Mouse (Mus musculus): ENCODE measurements at regions not wholly inside any gene's neighbourhood (a gene's known extent, or its start where the extent isn't known, plus 50 kb on each side); places are given as distances from the start of the nearest gene placed in this dataset.
A peak's percentile ranks its signal among the peaks of the same experiment; 100 is the strongest.

GRCm38 (mm10) chr3:140091900-140092299 lies 886.4 kb downstream of the Stpg2 start:
- dilution Hi-C loops (cut with MboI; ENCODE audit: extremely low pct_ligation_motif_present, extremely low pct_unique_long_range_greater_than_20kb, low sequenced_read_pairs) (no loop called here), in situ Hi-C loops (cut with MboI; ENCODE audit: low pct_ligation_motif_present, low pct_unique_long_range_greater_than_20kb, low sequenced_read_pairs) (loop anchor here (10.0 kb wide), 1 partner anchor 137 kb away; no protein-coding TSS in a partner anchor)
- Histone ChIP-seq H3K4me3 (replicated peaks in 1 of 3; ENCODE audit: low read depth in 2 of 3, low read length in 2 of 3, poor library complexity in 1 of 3) (peak overlapping the region; percentile 5 to 70 (median 11)), H3K27me3 (replicated peaks) (no peaks in the 10 kb centered on the region), H3K27ac (ENCODE audit: insufficient read depth, low read depth) (peak overlapping the region; percentile 84), H3K4me1 (ENCODE audit: control insufficient read depth in 1 of 2, insufficient read depth in 2 of 2) (peaks cover 9 to 61% of the 10 kb centered on the region in 2 experiments), H3K9me3 (replicated peaks; ENCODE audit: low read length) (no peaks in the 10 kb centered on the region), H3K36me3 (replicated peaks in 1 of 2; ENCODE audit: control insufficient read depth in 1 of 2, insufficient read depth in 1 of 2, low read length in 1 of 2) (peaks cover 15 to 25% of the 10 kb centered on the region in 2 experiments), H3K4me2 (ENCODE audit: insufficient read depth, low read depth, poor library complexity, severe bottlenecking) (peak overlapping the region; percentile 100), H3K79me2 (replicated peaks; ENCODE audit: control insufficient read depth, extremely low read depth, insufficient read depth, poor library complexity, severe bottlenecking) (peaks cover 59% of the 10 kb centered on the region), H3K9ac (ENCODE audit: insufficient read depth, low read depth) (peak overlapping the region; percentile 70)
- no peak for TF ChIP-seq E2F4 (IDR thresholded peaks at IDR 0.05; ENCODE audit: insufficient replicate concordance, low read depth, low read length)
- TF ChIP-seq POLR2A (IDR thresholded peaks at IDR 0.05; ENCODE audit: low read depth, low read length), result 0 out of 2 replicates have a peak, but pooled peaks have one; percentile 10
- peak; percentile 22; the same call in 1 of the 2 replicates for TF ChIP-seq TBP (conservative IDR thresholded peaks at IDR 0.05; ENCODE audit: low read depth, low read length)
- peak; percentile 56 for DNase-seq (ENCODE audit: extremely low read depth)

GRCm38 (mm10) chr3:140096854-140097540 lies 891.5 kb downstream of the Stpg2 start:
- in situ Hi-C loops (cut with MboI; ENCODE audit: low pct_ligation_motif_present, low pct_unique_long_range_greater_than_20kb, low sequenced_read_pairs) (loop anchor here (10.0 kb wide), 1 partner anchor 142 kb away; no protein-coding TSS in a partner anchor), dilution Hi-C loops (cut with MboI; ENCODE audit: extremely low pct_ligation_motif_present, extremely low pct_unique_long_range_greater_than_20kb, low sequenced_read_pairs) (no loop called here)
- DNase-seq (ENCODE audit: extremely low read depth), result no peak
- H3K9me3 ChIP-seq (replicated peaks; ENCODE audit: low read length), result no peaks in the 10 kb centered on the region
- no peak overlapping the region for H3K4me3 ChIP-seq (replicated peaks in 1 of 3; ENCODE audit: low read depth in 2 of 3, low read length in 2 of 3, poor library complexity in 1 of 3)
- TF ChIP-seq E2F4 (IDR thresholded peaks at IDR 0.05; ENCODE audit: insufficient replicate concordance, low read depth, low read length), result no peak
- TF ChIP-seq POLR2AphosphoS2 (IDR thresholded peaks at IDR 0.05; ENCODE audit: low read depth, low read length), result 0 out of 2 replicates have a peak, but pooled peaks have one; percentile 36
- no peak for TF ChIP-seq MAZ (IDR thresholded peaks at IDR 0.05; ENCODE audit: low read depth, low read length)
- no peak for TF ChIP-seq PAX5 (IDR thresholded peaks at IDR 0.05; ENCODE audit: low read length)
- TF ChIP-seq MAFK (IDR thresholded peaks at IDR 0.05; ENCODE audit: insufficient replicate concordance, low read length), result no peak
- TF ChIP-seq RAD21 (IDR thresholded peaks at IDR 0.05; ENCODE audit: low read depth, low read length), result peak; percentile 54
- TF ChIP-seq CTCF (conservative IDR thresholded peaks at IDR 0.05 in 1 of 2, IDR thresholded peaks at IDR 0.05 in 1 of 2; ENCODE audit: low read depth in 2 of 2, low read length in 2 of 2), result peak in 1 of 2 experiments; percentile 49; a peak in 2 of 4 replicates
- no peak for TF ChIP-seq USF2 (conservative IDR thresholded peaks at IDR 0.05; ENCODE audit: low read depth, low read length)
- 0 out of 2 replicates have a peak, but pooled peaks have one; percentile 13 for TF ChIP-seq POLR2A (IDR thresholded peaks at IDR 0.05; ENCODE audit: low read depth, low read length)
- TF ChIP-seq SMC3 (IDR thresholded peaks at IDR 0.05; ENCODE audit: low read depth, low read length), result peak; percentile 56
- peaks cover 30% of the 10 kb centered on the region for H3K79me2 ChIP-seq (replicated peaks; ENCODE audit: control insufficient read depth, extremely low read depth, insufficient read depth, poor library complexity, severe bottlenecking)
- H3K4me1 ChIP-seq (ENCODE audit: control insufficient read depth in 1 of 2, insufficient read depth in 2 of 2), result peaks cover 7 to 34% of the 10 kb centered on the region in 2 experiments
- H3K4me2 ChIP-seq (ENCODE audit: insufficient read depth, low read depth, poor library complexity, severe bottlenecking), result no peak overlapping the region
- no peak overlapping the region for H3K9ac ChIP-seq (ENCODE audit: insufficient read depth, low read depth)
- H3K27me3 ChIP-seq (replicated peaks), result no peaks in the 10 kb centered on the region
- H3K27ac ChIP-seq (ENCODE audit: insufficient read depth, low read depth), result no peak overlapping the region
- H3K36me3 ChIP-seq (replicated peaks in 1 of 2; ENCODE audit: control insufficient read depth in 1 of 2, insufficient read depth in 1 of 2, low read length in 1 of 2), result peaks cover 15 to 45% of the 10 kb centered on the region in 2 experiments

GRCm38 (mm10) chr3:140109401-140109800 lies 903.9 kb downstream of the Stpg2 start:
- H3K9ac ChIP-seq (ENCODE audit: insufficient read depth, low read depth), result no peak overlapping the region
- H3K36me3 ChIP-seq (replicated peaks in 1 of 2; ENCODE audit: control insufficient read depth in 1 of 2, insufficient read depth in 1 of 2, low read length in 1 of 2), result peaks cover 2 to 4% of the 10 kb centered on the region in 2 experiments
- TF ChIP-seq E2F4 (IDR thresholded peaks at IDR 0.05; ENCODE audit: insufficient replicate concordance, low read depth, low read length) (no peak), JUN (IDR thresholded peaks at IDR 0.05; ENCODE audit: insufficient read depth, low read depth, low read length) (no peak), POLR2A (IDR thresholded peaks at IDR 0.05; ENCODE audit: low read depth, low read length) (no peak), RCOR1 (conservative IDR thresholded peaks at IDR 0.05; ENCODE audit: low read depth, low read length) (no peak), USF2 (conservative IDR thresholded peaks at IDR 0.05; ENCODE audit: low read depth, low read length) (no peak), RAD21 (IDR thresholded peaks at IDR 0.05; ENCODE audit: low read depth, low read length) (no peak), POLR2AphosphoS2 (IDR thresholded peaks at IDR 0.05; ENCODE audit: low read depth, low read length) (no peak), BHLHE40 (IDR thresholded peaks at IDR 0.05; ENCODE audit: low read depth, low read length) (no peak), ZMIZ1 (IDR thresholded peaks at IDR 0.05; ENCODE audit: low read depth, low read length) (no peak), ZC3H11A (IDR thresholded peaks at IDR 0.05; ENCODE audit: low read depth, low read length) (no peak), ELF1 (IDR thresholded peaks at IDR 0.05; ENCODE audit: low read depth, low read length) (no peak), MEF2A (IDR thresholded peaks at IDR 0.05; ENCODE audit: borderline replicate concordance, low read depth, low read length) (no peak), CHD2 (IDR thresholded peaks at IDR 0.05; ENCODE audit: low read length) (no peak), MAX (IDR thresholded peaks at IDR 0.05; ENCODE audit: low read length) (no peak), MYC (IDR thresholded peaks at IDR 0.05; ENCODE audit: low read depth, low read length) (no peak), GABPA (IDR thresholded peaks at IDR 0.05; ENCODE audit: insufficient replicate concordance, low read depth, low read length) (no peak), SIN3A (IDR thresholded peaks at IDR 0.05; ENCODE audit: low read length) (no peak)
- no peaks in the 10 kb centered on the region for H3K4me1 ChIP-seq (ENCODE audit: control insufficient read depth in 1 of 2, insufficient read depth in 2 of 2)
- DNase-seq (ENCODE audit: extremely low read depth), result no peak
- no peak overlapping the region for H3K27ac ChIP-seq (ENCODE audit: insufficient read depth, low read depth)
- H3K4me2 ChIP-seq (ENCODE audit: insufficient read depth, low read depth, poor library complexity, severe bottlenecking), result no peak overlapping the region
- dilution Hi-C loops (cut with MboI; ENCODE audit: extremely low pct_ligation_motif_present, extremely low pct_unique_long_range_greater_than_20kb, low sequenced_read_pairs) (no loop called here), in situ Hi-C loops (cut with MboI; ENCODE audit: low pct_ligation_motif_present, low pct_unique_long_range_greater_than_20kb, low sequenced_read_pairs) (no loop called here)
- no peak overlapping the region for H3K4me3 ChIP-seq (replicated peaks in 1 of 3; ENCODE audit: low read depth in 2 of 3, low read length in 2 of 3, poor library complexity in 1 of 3)
- H3K9me3 ChIP-seq (replicated peaks; ENCODE audit: low read length), result no peaks in the 10 kb centered on the region
- no peaks in the 10 kb centered on the region for H3K27me3 ChIP-seq (replicated peaks)
- no peaks in the 10 kb centered on the region for H3K79me2 ChIP-seq (replicated peaks; ENCODE audit: control insufficient read depth, extremely low read depth, insufficient read depth, poor library complexity, severe bottlenecking)

Measured in CH12.LX (cell line).